Mouse (Mus musculus) G1E (cell line): Measurements from ENCODE around the gene Lgals12. TPM values are rescaled to one million over a fixed set of nuclear protein-coding genes. Genes with fewer than 3 reads are reported as not detected.

ENCODE experiments used
- ATAC-seq: 2 replicates; pipeline ENCODE4 v1.8.0; 2016; ENCODE audit warnings: mild to moderate bottlenecking; ENCODE audit not compliant: insufficient number of reproducible peaks, poor library complexity, low FRiP score, severe bottlenecking; ENCODE audit errors: extremely low read depth
- DNase-seq: peaks from one replicate; pipeline ENCODE4 v3.0.0; 2012; ENCODE audit warnings: low spot score
- H3K27me3 ChIP-seq: 2 replicates; pipeline ENCODE4 v1.6.1; 2012; ENCODE audit warnings: mild to moderate bottlenecking, low read length, inconsistent platforms; ENCODE audit not compliant: insufficient read depth
- H3K36me3 ChIP-seq: replicated peaks from 2 replicates; pipeline ENCODE3; 2012; ENCODE audit warnings: mild to moderate bottlenecking, inconsistent platforms
- H3K4me1 ChIP-seq: 2 replicates; pipeline ENCODE4 v1.6.1; 2012; ENCODE audit warnings: low read depth, low read length, inconsistent platforms, mixed read lengths; ENCODE audit not compliant: insufficient read depth
- H3K4me3 ChIP-seq: 2 replicates; pipeline ENCODE4 v1.5.1; 2012; ENCODE audit warnings: low read depth, mild to moderate bottlenecking, inconsistent platforms, low read length, moderate library complexity, mixed read lengths
- H3K9me3 ChIP-seq: replicated peaks from 2 replicates; pipeline ENCODE4 v1.6.1; 2012; ENCODE audit warnings: inconsistent platforms
- CTCF ChIP-seq: IDR thresholded peaks from 2 replicates; pipeline ENCODE4 v1.5.1; 2012; ENCODE audit warnings: low read depth, low read length, inconsistent platforms, mixed read lengths
- GATA1 ChIP-seq: IDR thresholded peaks from 2 replicates; pipeline ENCODE4 v1.6.1; 2012; ENCODE audit warnings: borderline replicate concordance, low read length, inconsistent platforms, mixed read lengths
- GATA2 ChIP-seq: IDR thresholded peaks from 2 replicates; pipeline ENCODE4 v1.6.1; 2012; ENCODE audit warnings: low read depth, low read length, inconsistent platforms, borderline replicate concordance
- POLR2AphosphoS5 ChIP-seq: IDR thresholded peaks from 2 replicates; pipeline ENCODE4 v1.6.1; 2012; ENCODE audit warnings: low read depth, low read length, inconsistent platforms; ENCODE audit not compliant: insufficient replicate concordance
- TAL1 ChIP-seq: conservative IDR thresholded peaks from 2 replicates; pipeline ENCODE4 v1.6.1; 2012; ENCODE audit warnings: low read depth, low read length, inconsistent platforms, mixed read lengths
- polyA plus RNA-seq: library from polyadenylated mRNA; stranded (reverse); fragments of >175 nt; gene quantifications from 2 replicates; pipeline ENCODE4 v1.2.3, GENCODE M21; 2012
- total RNA-seq, 2 experiments: library from RNA; stranded (forward) in 1 of 2; stranded (reverse) in 1 of 2; fragments of 200-1000 nt in 1 of 2; fragments of >200 nt in 1 of 2; fragmentation: Nextera tagmentation in 1 of 2; gene quantifications; 2 replicates each; pipeline ENCODE4 v1.2.3; 2014 to 2017

Gene Lgals12
- total and polyA plus RNA-seq, 3 experiments = not detected

DNA sequence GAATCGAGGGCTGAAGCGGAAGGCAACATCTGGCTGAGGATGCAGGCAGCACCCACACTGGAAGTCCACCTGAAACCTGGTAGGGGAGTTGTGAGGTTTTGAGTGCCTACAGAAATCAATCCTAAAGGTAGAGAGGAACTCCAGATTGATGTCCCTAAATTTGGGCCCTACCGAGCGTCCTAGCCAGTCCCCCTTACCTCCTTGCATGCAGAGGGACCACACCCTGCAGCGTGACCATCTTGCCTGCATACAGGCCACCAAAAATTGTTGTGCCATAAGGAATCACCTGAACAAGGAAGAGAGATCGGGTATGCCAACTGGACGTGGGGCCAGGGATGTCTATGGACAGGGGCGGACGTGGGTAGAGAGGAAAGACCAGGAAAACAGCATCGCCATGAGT lies 2.9 kb downstream of the Lgals12 start:
- no peak for DNase-seq
- TF ChIP-seq GATA1 = no peak
- no peak for TF ChIP-seq TAL1
- TF ChIP-seq POLR2AphosphoS5 = no peak
- no peak for TF ChIP-seq CTCF
- TF ChIP-seq GATA2 = no peak
- no peak overlapping the region for H3K4me3 ChIP-seq
- no peaks in the 10 kb centered on the region for H3K4me1 ChIP-seq
- H3K36me3 ChIP-seq = no peaks in the 10 kb centered on the region
- H3K27me3 ChIP-seq = peaks cover 2% of the 10 kb centered on the region; the same call in 1 of the 2 replicates
- H3K9me3 ChIP-seq = no peaks in the 10 kb centered on the region
- ATAC-seq = no peak

DNA sequence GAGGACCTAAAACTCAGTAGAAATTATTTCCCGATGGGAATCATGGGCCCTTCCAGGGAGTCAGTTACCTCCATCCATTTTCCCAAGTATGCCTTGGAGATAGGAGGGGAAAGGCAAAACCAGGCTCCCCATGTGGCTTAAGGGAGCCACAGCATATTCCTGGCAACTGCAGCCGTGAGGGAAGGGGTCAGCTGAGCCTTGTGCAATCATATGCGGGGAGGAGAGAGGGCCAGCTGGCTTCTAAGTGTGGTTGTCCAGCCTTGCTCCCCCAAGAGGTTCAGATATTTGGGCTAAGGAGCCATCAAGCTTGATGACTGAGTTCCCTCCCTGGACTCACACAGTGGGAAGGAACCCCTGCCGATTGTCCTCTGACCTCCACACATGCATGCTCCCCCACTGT lies 5.4 kb downstream of the Lgals12 start:
- Histone ChIP-seq H3K27me3 (peaks cover 2% of the 10 kb centered on the region; the same call in 1 of the 2 replicates), H3K9me3 (no peaks in the 10 kb centered on the region), H3K4me1 (no peaks in the 10 kb centered on the region), H3K36me3 (no peaks in the 10 kb centered on the region), H3K4me3 (no peak overlapping the region)
- TF ChIP-seq TAL1 = no peak
- no peak for TF ChIP-seq CTCF
- no peak for TF ChIP-seq GATA1
- no peak for TF ChIP-seq GATA2
- no peak for TF ChIP-seq POLR2AphosphoS5
- no peak for DNase-seq
- ATAC-seq = no peak

DNA sequence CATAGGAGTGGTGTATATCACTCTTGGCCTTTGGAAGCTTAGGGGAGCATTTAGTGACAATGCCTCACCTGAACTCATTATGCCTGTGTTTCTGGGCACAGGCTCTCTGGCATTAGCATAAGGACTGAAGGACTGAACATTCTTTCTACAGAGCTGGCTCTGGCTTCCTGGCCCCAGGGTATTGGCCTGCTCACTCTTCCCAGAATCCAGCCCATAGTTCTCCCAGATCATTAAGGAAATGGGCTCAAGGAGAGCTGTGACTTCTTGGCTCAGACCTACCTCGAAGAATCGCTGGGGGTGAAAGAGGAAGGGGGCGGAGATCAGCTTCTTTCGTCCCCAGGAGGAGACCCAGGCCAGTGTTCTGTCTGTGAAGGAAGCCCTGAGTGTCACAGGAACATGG lies 8.5 kb downstream of the Lgals12 start:
- no peaks in the 10 kb centered on the region for H3K36me3 ChIP-seq
- H3K27me3 ChIP-seq = peaks cover 6% of the 10 kb centered on the region; the same call in 1 of the 2 replicates
- H3K4me3 ChIP-seq = no peak overlapping the region
- DNase-seq = no peak
- H3K9me3 ChIP-seq = no peaks in the 10 kb centered on the region
- no peak for ATAC-seq
- H3K4me1 ChIP-seq = no peaks in the 10 kb centered on the region
- TF ChIP-seq GATA2 = no peak
- TF ChIP-seq POLR2AphosphoS5 = no peak
- no peak for TF ChIP-seq CTCF
- TF ChIP-seq GATA1 = no peak

DNA sequence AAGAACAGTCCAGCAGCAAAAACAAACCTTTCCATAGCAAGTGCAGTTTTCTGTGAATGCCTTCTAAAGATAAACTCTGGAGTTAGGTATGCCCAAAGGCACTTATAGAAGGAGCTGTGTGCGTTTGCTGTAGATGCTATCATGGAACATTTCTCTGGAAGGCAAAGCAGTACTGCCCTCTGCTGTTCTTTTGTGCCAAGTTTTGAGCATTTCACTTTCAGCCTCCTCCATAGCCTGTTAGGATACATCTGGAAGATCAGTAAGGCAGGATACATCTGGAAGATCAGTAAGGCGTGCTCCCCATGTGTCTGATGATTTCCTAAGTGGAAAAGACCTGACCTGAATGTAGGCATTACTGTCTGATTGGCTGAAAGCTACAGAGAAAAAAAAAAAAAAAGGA lies 11.5 kb downstream of the Lgals12 start:
- ATAC-seq (no peak), DNase-seq (no peak)
- H3K9me3 ChIP-seq = no peaks in the 10 kb centered on the region
- no peak overlapping the region for H3K4me3 ChIP-seq
- peaks cover 4% of the 10 kb centered on the region; the same call in 1 of the 2 replicates for H3K27me3 ChIP-seq
- no peak for TF ChIP-seq POLR2AphosphoS5
- TF ChIP-seq GATA2 = no peak
- no peak for TF ChIP-seq GATA1
- TF ChIP-seq CTCF = no peak
- no peak for TF ChIP-seq TAL1
- no peaks in the 10 kb centered on the region for H3K4me1 ChIP-seq
- no peaks in the 10 kb centered on the region for H3K36me3 ChIP-seq

DNA sequence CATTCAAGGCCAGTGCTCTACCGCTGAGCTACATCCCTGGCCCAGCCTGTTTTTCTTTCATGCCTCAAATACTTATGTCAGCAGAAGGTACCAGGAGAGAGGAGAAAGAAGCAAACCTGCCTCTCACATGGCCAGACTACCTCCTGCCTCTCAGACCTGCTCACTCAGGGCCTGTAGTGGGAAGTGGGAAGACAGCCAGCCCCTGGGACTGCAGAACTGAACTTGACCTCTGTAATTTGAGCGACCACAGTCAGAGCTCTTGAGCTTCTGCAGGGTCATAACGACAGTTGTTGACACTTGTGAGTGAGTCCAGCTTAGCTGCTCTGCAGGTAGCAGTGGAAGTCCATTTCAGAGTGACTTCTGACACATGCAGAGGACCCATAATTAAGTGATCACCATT lies 15.0 kb downstream of the Lgals12 start:
- no peak for ATAC-seq
- Histone ChIP-seq H3K4me1 (no peaks in the 10 kb centered on the region), H3K4me3 (no peak overlapping the region), H3K9me3 (peaks cover 4% of the 10 kb centered on the region; the same call in 1 of the 2 replicates), H3K27me3 (peaks cover 4% of the 10 kb centered on the region; the same call in 1 of the 2 replicates), H3K36me3 (no peaks in the 10 kb centered on the region)
- TF ChIP-seq CTCF (no peak), POLR2AphosphoS5 (no peak), GATA1 (no peak), GATA2 (no peak), TAL1 (no peak)
- no peak for DNase-seq

DNA sequence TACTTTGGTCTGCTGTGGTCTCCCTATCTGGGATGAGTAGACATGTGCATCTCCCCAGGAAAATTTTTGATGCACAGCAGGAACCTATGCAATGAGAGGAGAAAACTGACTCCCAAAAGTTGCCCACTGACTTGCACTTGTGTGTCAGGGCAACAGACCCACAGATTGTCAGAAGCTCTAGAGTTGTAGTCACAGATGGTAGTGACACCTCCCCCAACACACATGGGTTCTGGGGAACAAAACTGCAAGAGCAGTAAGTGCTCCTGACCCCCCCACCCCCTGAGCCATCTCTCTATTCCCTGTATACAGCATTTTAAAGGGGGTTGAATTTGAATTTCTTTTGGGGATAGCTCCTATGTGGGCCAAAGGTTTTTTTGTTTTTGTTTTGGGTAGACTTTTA lies 16.2 kb downstream of the Lgals12 start:
- DNase-seq (no peak), ATAC-seq (no peak)
- no peaks in the 10 kb centered on the region for H3K36me3 ChIP-seq
- TF ChIP-seq GATA2 (no peak), TAL1 (no peak), CTCF (no peak), GATA1 (no peak), POLR2AphosphoS5 (no peak)
- H3K4me1 ChIP-seq = no peaks in the 10 kb centered on the region
- H3K4me3 ChIP-seq = no peak overlapping the region
- H3K9me3 ChIP-seq = peaks cover 4% of the 10 kb centered on the region; the same call in 1 of the 2 replicates
- peaks cover 4% of the 10 kb centered on the region; the same call in 1 of the 2 replicates for H3K27me3 ChIP-seq

DNA sequence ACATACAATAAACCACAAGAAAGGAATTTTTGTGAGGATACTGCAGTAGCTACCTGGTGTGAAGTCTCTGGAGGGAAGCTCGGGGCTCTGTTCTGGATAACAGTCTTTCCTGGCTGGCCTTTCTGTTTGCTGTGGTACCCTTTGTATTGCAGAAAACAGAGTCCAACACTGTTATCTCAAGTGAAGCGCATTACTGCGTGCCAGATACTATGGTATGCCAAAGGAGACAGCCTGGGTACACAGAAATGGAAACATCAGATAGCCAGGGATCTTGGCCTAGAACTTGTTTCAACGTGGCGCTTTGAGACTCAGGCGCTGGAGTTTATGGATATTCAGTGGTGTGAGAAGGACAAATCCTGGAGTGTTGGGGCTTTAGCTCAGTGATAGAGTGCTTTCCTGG lies 21.2 kb downstream of the Lgals12 start:
- H3K9me3 ChIP-seq = peaks cover 4% of the 10 kb centered on the region; the same call in 1 of the 2 replicates
- no peak overlapping the region for H3K4me3 ChIP-seq
- no peak for ATAC-seq
- no peak for DNase-seq
- H3K36me3 ChIP-seq = no peaks in the 10 kb centered on the region
- peaks cover 6% of the 10 kb centered on the region for H3K4me1 ChIP-seq
- peaks cover 8% of the 10 kb centered on the region for H3K27me3 ChIP-seq
- TF ChIP-seq POLR2AphosphoS5 (no peak), TAL1 (no peak), CTCF (no peak), GATA1 (no peak), GATA2 (no peak)
